9 mouse cellular contexts compared by ENCODE assay signal in the genomic region with DNA sequence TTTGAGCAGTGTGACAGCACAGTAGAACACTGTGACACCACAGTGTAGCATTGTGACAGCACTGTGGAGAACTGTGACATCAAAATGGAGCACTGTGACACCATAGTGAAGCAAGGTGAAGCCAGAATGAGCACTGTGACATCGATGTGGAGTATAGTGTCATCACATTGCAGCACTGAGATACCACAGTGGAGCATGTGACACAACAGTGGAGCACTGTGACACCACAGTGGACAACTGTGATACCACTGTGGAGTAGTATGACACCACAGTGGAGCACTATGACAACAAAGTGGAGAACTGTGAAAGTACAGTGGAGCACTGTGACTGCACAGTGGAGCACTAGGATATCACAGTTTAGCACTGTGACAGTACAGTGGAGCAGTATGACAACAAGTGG.
DNase-seq lines count a peak whose midpoint lies in the region; ATAC-seq lines count a peak whose summit lies in the region.
"Had no signal": no experiment of that assay in that cellular context is flagged by ENCODE, and none has a peak within 500 bp of the region (broad histone marks: within the 10 kb centered on the region; RNA-seq: fewer than 3 reads in every experiment).

No protein-coding gene starts in this region.

- H3K27me3 ChIP-seq in heart, embryonic 13.5 days (replicated peaks) = no peaks in the 10 kb centered on the region
- H3K27me3 ChIP-seq in heart, embryonic 16.5 days (ENCODE audit: control insufficient read depth, insufficient read depth, low read length) = no peaks in the 10 kb centered on the region
- H3K27me3 ChIP-seq in liver, embryonic 16.5 days (ENCODE audit: control insufficient read depth, insufficient read depth, low read depth, low read length) = no peaks in the 10 kb centered on the region

- peaks cover 78% of the 10 kb centered on the region for H3K9me3 ChIP-seq in heart, embryonic 13.5 days
- H3K9me3 ChIP-seq in heart, embryonic 16.5 days (replicated peaks; ENCODE audit: control insufficient read depth, low read length) = peaks cover 67% of the 10 kb centered on the region
- H3K9me3 ChIP-seq in liver, embryonic 16.5 days (replicated peaks; ENCODE audit: control insufficient read depth, low read length) = peaks cover 24% of the 10 kb centered on the region

- ATAC-seq in heart, embryonic 13.5 days (ENCODE audit: extremely low read depth, insufficient number of reproducible peaks, low FRiP score, low TSS enrichment) = peak; percentile 11; the same call in 1 of the 2 replicates
- ATAC-seq in heart, embryonic 16.5 days (replicated peaks; ENCODE audit: extremely low read depth, insufficient read depth, low FRiP score) = 0 out of 2 replicates have a peak, but pooled peaks have one; percentile 10
- peak; percentile 10; the same call in 1 of the 2 replicates for ATAC-seq in liver, embryonic 16.5 days (ENCODE audit: low read depth)
- no peak for ATAC-seq in activated CD4-positive, CD25-positive, alpha-beta regulatory T cell, adult 4 months

- no peaks in the 10 kb centered on the region for H3K4me1 ChIP-seq in heart, embryonic 13.5 days
- no peaks in the 10 kb centered on the region for H3K4me1 ChIP-seq in heart, embryonic 16.5 days (ENCODE audit: control insufficient read depth, insufficient read depth, low read length)
- H3K4me1 ChIP-seq in liver, embryonic 16.5 days (ENCODE audit: control insufficient read depth, low read depth, low read length) = no peaks in the 10 kb centered on the region

- WGBS in heart, embryonic 13.5 days = 43% methylated on average over 1 of the region's 1 CpGs
- WGBS in heart, embryonic 16.5 days = 52% methylated on average over 1 of the region's 1 CpGs
- 40% methylated on average over 1 of the region's 1 CpGs for WGBS in liver, embryonic 16.5 days (ENCODE audit: insufficient replicate concordance)

- H3K27ac ChIP-seq in heart, embryonic 13.5 days (replicated peaks) = no peak overlapping the region
- H3K27ac ChIP-seq in heart, embryonic 16.5 days (ENCODE audit: low read length) = no peak overlapping the region
- no peak overlapping the region for H3K27ac ChIP-seq in liver, embryonic 16.5 days (ENCODE audit: low read length)

- no peak overlapping the region for H3K4me3 ChIP-seq in heart, embryonic 13.5 days
- H3K4me3 ChIP-seq in heart, embryonic 16.5 days (ENCODE audit: low read length) = no peak overlapping the region
- H3K4me3 ChIP-seq in liver, embryonic 16.5 days (ENCODE audit: low read depth, low read length) = no peak overlapping the region
- H3K4me3 ChIP-seq: myocyte had no signal

- H3K36me3 ChIP-seq in heart, embryonic 13.5 days = no peaks in the 10 kb centered on the region
- H3K36me3 ChIP-seq in heart, embryonic 16.5 days (ENCODE audit: control insufficient read depth, insufficient read depth) = no peaks in the 10 kb centered on the region
- H3K36me3 ChIP-seq in liver, embryonic 16.5 days (ENCODE audit: control insufficient read depth, insufficient read depth) = no peaks in the 10 kb centered on the region

- H3K4me2 ChIP-seq in heart, embryonic 13.5 days = no peak overlapping the region
- H3K4me2 ChIP-seq in heart, embryonic 16.5 days (ENCODE audit: low read depth, low read length) = no peak overlapping the region
- no peak overlapping the region for H3K4me2 ChIP-seq in liver, embryonic 16.5 days (ENCODE audit: low read depth, low read length)

- H3K9ac ChIP-seq in heart, embryonic 13.5 days = no peak overlapping the region
- H3K9ac ChIP-seq in heart, embryonic 16.5 days (ENCODE audit: low read length) = no peak overlapping the region
- no peak overlapping the region for H3K9ac ChIP-seq in liver, embryonic 16.5 days (ENCODE audit: low read depth, low read length)

- DNase-seq in heart, adult 9 months (ENCODE audit: low spot score in 2 of 2) = no peak
- DNase-seq in 416B (ENCODE audit: low read depth) = peak; percentile 18
- DNase-seq in right cerebral cortex, adult 18-20 months = no peak
- no peak for DNase-seq in ovary, postnatal 10 days (ENCODE audit: low spot score)
